Mouse (Mus musculus): ENCODE data around the gene Pnma1. TPM values are rescaled to one million over a fixed set of nuclear protein-coding genes. Genes with fewer than 3 reads are reported as not detected.

Pnma1 gene
- polyA plus RNA-seq, 1 experiment from 2014 or later = 0.79 TPM

GRCm38 (mm10) chr12:84141271-84141670 is 7.0 kb downstream of the Pnma1 start:
- no peak overlapping the region for H3K4me3 ChIP-seq (ENCODE audit: low read depth, low read length)
- no peak for DNase-seq
- no peak for TF ChIP-seq CTCF (IDR thresholded peaks at IDR 0.05; ENCODE audit: low read depth)
- H3K9me3 ChIP-seq (ENCODE audit: low read depth, low read length) = no peaks in the 10 kb centered on the region
- no peak overlapping the region for H3K9ac ChIP-seq
- no peaks in the 10 kb centered on the region for H3K27me3 ChIP-seq (ENCODE audit: insufficient read depth, low read length)
- no peaks in the 10 kb centered on the region for H3K4me1 ChIP-seq (ENCODE audit: insufficient read depth)
- no peak for ATAC-seq (ENCODE audit: insufficient read depth)
- H3K4me2 ChIP-seq = no peak overlapping the region
- H3K36me3 ChIP-seq (ENCODE audit: insufficient read depth) = peaks cover 14% of the 10 kb centered on the region; the same call in 1 of the 2 replicates
- no peak overlapping the region for H3K27ac ChIP-seq (ENCODE audit: low read depth)
- 77% methylated on average over 4 of the region's 4 CpGs for WGBS

- 61% methylated on average over 4 of the region's 4 CpGs for WGBS
- no peak for DNase-seq
- Histone ChIP-seq H3K4me3 (ENCODE audit: low read depth, low read length) (no peak overlapping the region), H3K4me1 (ENCODE audit: insufficient read depth) (no peaks in the 10 kb centered on the region), H3K9me3 (ENCODE audit: low read depth, low read length) (no peaks in the 10 kb centered on the region), H3K4me2 (no peak overlapping the region), H3K27ac (ENCODE audit: low read depth) (no peak overlapping the region), H3K27me3 (ENCODE audit: insufficient read depth, low read length) (no peaks in the 10 kb centered on the region), H3K9ac (no peak overlapping the region), H3K36me3 (ENCODE audit: insufficient read depth) (peaks cover 25% of the 10 kb centered on the region; the same call in 1 of the 2 replicates)
- no peak for TF ChIP-seq CTCF (IDR thresholded peaks at IDR 0.05; ENCODE audit: low read depth)
- no peak for ATAC-seq (ENCODE audit: insufficient read depth)
Measured at GRCm38 (mm10) chr12:84140135-84140534, 8.2 kb downstream of the Pnma1 start.

- H3K27me3 ChIP-seq (ENCODE audit: insufficient read depth, low read length) = no peaks in the 10 kb centered on the region
- ATAC-seq (ENCODE audit: insufficient read depth) (no peak), DNase-seq (no peak)
- no peak overlapping the region for H3K27ac ChIP-seq (ENCODE audit: low read depth)
- no peak overlapping the region for H3K4me3 ChIP-seq (ENCODE audit: low read depth, low read length)
- H3K4me2 ChIP-seq = no peak overlapping the region
- H3K4me1 ChIP-seq (ENCODE audit: insufficient read depth) = no peaks in the 10 kb centered on the region
- TF ChIP-seq CTCF (IDR thresholded peaks at IDR 0.05; ENCODE audit: low read depth) = no peak
- peaks cover 24% of the 10 kb centered on the region; the same call in 1 of the 2 replicates for H3K36me3 ChIP-seq (ENCODE audit: insufficient read depth)
- H3K9ac ChIP-seq = no peak overlapping the region
- WGBS = 89% methylated on average over 7 of the region's 7 CpGs
- no peaks in the 10 kb centered on the region for H3K9me3 ChIP-seq (ENCODE audit: low read depth, low read length)
Measured at GRCm38 (mm10) chr12:84137131-84137530, 11.2 kb downstream of the Pnma1 start.

GRCm38 (mm10) chr12:84132265-84132664 is 16.0 kb downstream of the Pnma1 start:
- no peaks in the 10 kb centered on the region for H3K27me3 ChIP-seq (ENCODE audit: insufficient read depth, low read length)
- H3K36me3 ChIP-seq (ENCODE audit: insufficient read depth) = peaks cover 29% of the 10 kb centered on the region; the same call in 1 of the 2 replicates
- no peaks in the 10 kb centered on the region for H3K4me1 ChIP-seq (ENCODE audit: insufficient read depth)
- peak; percentile 73 for TF ChIP-seq CTCF (IDR thresholded peaks at IDR 0.05; ENCODE audit: low read depth)
- H3K4me2 ChIP-seq = no peak overlapping the region
- WGBS = 56% methylated on average over 3 of the region's 3 CpGs
- peak; percentile 61 for DNase-seq
- ATAC-seq (ENCODE audit: insufficient read depth) = no peak
- no peak overlapping the region for H3K4me3 ChIP-seq (ENCODE audit: low read depth, low read length)
- H3K9ac ChIP-seq = no peak overlapping the region
- H3K27ac ChIP-seq (ENCODE audit: low read depth) = no peak overlapping the region
- no peaks in the 10 kb centered on the region for H3K9me3 ChIP-seq (ENCODE audit: low read depth, low read length)

- no peak for TF ChIP-seq CTCF (IDR thresholded peaks at IDR 0.05; ENCODE audit: low read depth)
- Histone ChIP-seq H3K4me1 (ENCODE audit: insufficient read depth) (0 out of 2 replicates have a peak, but pooled peaks cover 2% of the 10 kb centered on the region), H3K36me3 (ENCODE audit: insufficient read depth) (peaks cover 14% of the 10 kb centered on the region; the same call in 1 of the 2 replicates), H3K27me3 (ENCODE audit: insufficient read depth, low read length) (no peaks in the 10 kb centered on the region), H3K27ac (ENCODE audit: low read depth) (no peak overlapping the region), H3K9ac (no peak overlapping the region), H3K9me3 (ENCODE audit: low read depth, low read length) (no peaks in the 10 kb centered on the region), H3K4me2 (no peak overlapping the region), H3K4me3 (ENCODE audit: low read depth, low read length) (no peak overlapping the region)
- DNase-seq = no peak
- WGBS = 93% methylated on average over 8 of the region's 8 CpGs
- ATAC-seq (ENCODE audit: insufficient read depth) = no peak
Measured at GRCm38 (mm10) chr12:84129931-84130330, 18.4 kb downstream of the Pnma1 start.

GRCm38 (mm10) chr12:84128576-84128975 is 19.7 kb downstream of the Pnma1 start:
- Histone ChIP-seq H3K27ac (ENCODE audit: low read depth) (no peak overlapping the region), H3K4me1 (ENCODE audit: insufficient read depth) (0 out of 2 replicates have a peak, but pooled peaks cover 4% of the 10 kb centered on the region), H3K4me3 (ENCODE audit: low read depth, low read length) (no peak overlapping the region), H3K4me2 (no peak overlapping the region), H3K9ac (no peak overlapping the region), H3K27me3 (ENCODE audit: insufficient read depth, low read length) (no peaks in the 10 kb centered on the region), H3K36me3 (ENCODE audit: insufficient read depth) (peaks cover 12% of the 10 kb centered on the region; the same call in 1 of the 2 replicates), H3K9me3 (ENCODE audit: low read depth, low read length) (no peaks in the 10 kb centered on the region)
- ATAC-seq (ENCODE audit: insufficient read depth) (no peak), DNase-seq (no peak)
- WGBS = 87% methylated on average over 6 of the region's 6 CpGs
- no peak for TF ChIP-seq CTCF (IDR thresholded peaks at IDR 0.05; ENCODE audit: low read depth)

- no peak for TF ChIP-seq CTCF (IDR thresholded peaks at IDR 0.05; ENCODE audit: low read depth)
- Histone ChIP-seq H3K27ac (ENCODE audit: low read depth) (no peak overlapping the region), H3K4me3 (ENCODE audit: low read depth, low read length) (no peak overlapping the region), H3K9me3 (ENCODE audit: low read depth, low read length) (no peaks in the 10 kb centered on the region), H3K36me3 (ENCODE audit: insufficient read depth) (peaks cover 10% of the 10 kb centered on the region; the same call in 1 of the 2 replicates), H3K4me1 (ENCODE audit: insufficient read depth) (0 out of 2 replicates have a peak, but pooled peaks cover 4% of the 10 kb centered on the region), H3K9ac (no peak overlapping the region), H3K4me2 (no peak overlapping the region), H3K27me3 (ENCODE audit: insufficient read depth, low read length) (no peaks in the 10 kb centered on the region)
- no peak for ATAC-seq (ENCODE audit: insufficient read depth)
- 79% methylated on average over 2 of the region's 2 CpGs for WGBS
- DNase-seq = no peak
Measured at GRCm38 (mm10) chr12:84126899-84127298, 21.4 kb downstream of the Pnma1 start.

Measured in lung, embryonic 14.5 days (tissue).